Mouse (Mus musculus): Measurements from ENCODE around the gene Fzd9. TPM values are rescaled to one million over a fixed set of nuclear protein-coding genes. Genes with fewer than 3 reads are reported as not detected.

Gene Fzd9
- 1 to 10 TPM; 4.5 to 5.0 TPM for total RNA-seq (2021)
- long read RNA-seq, experiment 1, transcript Fzd9-201 (1 exons, 2,293 nt) = major isoform, 8 of 8 reads
- long read RNA-seq, experiment 1, partial matches to known transcripts = 0 of 8 reads
- long read RNA-seq, experiment 1, other reads (novel, unspliced or antisense) = 0 of 8 reads
- long read RNA-seq, experiment 2, transcript Fzd9-201 (1 exons, 2,293 nt) = major isoform, 12 of 12 reads
- long read RNA-seq, experiment 2, partial matches to known transcripts = 0 of 12 reads
- long read RNA-seq, experiment 2, other reads (novel, unspliced or antisense) = 0 of 12 reads

DNA sequence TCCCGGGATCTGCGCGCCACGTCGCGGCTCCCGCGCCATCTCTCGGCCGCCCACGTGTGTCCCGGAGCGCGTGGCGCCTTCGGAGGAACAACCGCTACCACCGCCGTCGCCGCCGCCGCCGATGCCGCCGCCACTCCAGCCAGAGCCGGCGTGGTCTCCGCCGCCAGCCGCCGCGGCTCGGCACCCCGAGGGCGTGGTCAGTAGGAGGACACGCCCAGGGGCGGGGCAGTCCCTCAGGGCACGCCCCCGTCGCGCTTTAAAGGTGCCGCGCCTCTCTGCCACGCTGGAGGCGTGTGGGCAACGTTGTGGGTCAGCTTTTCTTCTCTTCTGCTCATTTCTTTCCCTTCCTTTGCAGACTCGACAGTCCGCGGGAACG, at the start of gene Fzd9:
TSS of gene Fzd9 (minus strand) at position 152 of the 376 bp plus-strand sequence.
- DNase-seq (ENCODE audit: low spot score in 2 of 2) = peak; percentile 75 to 78
- H3K4me3 ChIP-seq = peak within 1 kb of the TSS; percentile 58
- H3K27ac ChIP-seq = no peak within 1 kb of the TSS
- peak; percentile 18 for TF ChIP-seq CTCF (conservative IDR thresholded peaks at IDR 0.05)

- TF ChIP-seq CTCF (conservative IDR thresholded peaks at IDR 0.05) = no peak
- Histone ChIP-seq H3K4me3 (no peak overlapping the region), H3K27ac (no peak overlapping the region)
- no peak for DNase-seq (ENCODE audit: low spot score in 2 of 2)
These were observed 41.0 kb upstream of the Fzd9 start for GRCm38 (mm10) chr5:135292001-135292400.

DNA sequence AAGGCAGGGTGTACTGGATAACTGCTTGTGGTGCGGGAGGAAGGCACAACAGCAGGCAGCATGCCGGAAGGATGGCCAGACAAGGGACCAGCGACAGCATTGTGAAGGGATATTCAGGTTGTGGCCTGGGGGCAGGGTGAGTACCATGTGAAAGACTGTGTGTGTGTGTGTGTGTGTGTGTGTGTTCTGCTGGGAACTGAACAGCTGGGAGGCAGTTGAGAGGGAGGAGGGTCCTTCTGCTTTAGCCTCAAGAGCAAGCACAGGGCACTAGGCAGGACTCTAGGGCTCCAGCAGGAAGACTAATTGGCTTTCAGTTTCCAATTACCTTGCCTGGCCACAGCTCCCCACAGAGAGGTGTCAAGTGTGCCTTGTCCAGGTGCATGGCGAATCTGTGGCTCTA, 40.2 kb upstream of the Fzd9 start:
- DNase-seq (ENCODE audit: low spot score in 2 of 2) = no peak
- no peak for TF ChIP-seq CTCF (conservative IDR thresholded peaks at IDR 0.05)

DNA sequence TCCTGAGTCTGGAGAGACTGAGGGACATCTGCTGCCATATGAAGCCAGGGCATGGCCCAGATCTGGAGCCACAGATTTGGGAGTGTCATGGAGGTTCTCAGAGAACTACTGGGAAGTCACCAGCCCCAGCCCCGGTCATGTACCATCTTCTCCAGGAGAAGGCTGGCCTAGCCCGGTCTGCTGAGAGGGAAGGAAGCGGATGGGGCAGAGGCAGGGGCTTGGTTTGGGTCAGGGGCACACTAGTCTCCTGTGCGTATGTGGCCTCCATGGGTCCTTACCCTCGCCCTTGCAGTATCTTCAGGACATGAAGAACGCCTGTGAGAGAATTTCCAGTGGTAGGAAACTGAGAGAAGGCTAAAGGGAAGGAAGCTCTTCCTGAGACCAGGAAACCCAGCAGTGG, 39.7 kb upstream of the Fzd9 start:
- DNase-seq (ENCODE audit: low spot score in 2 of 2) = no peak
- TF ChIP-seq CTCF (conservative IDR thresholded peaks at IDR 0.05) = no peak

More for the DNA sequence above, 40.2 kb upstream of the Fzd9 start:
- no peak overlapping the region for H3K27ac ChIP-seq
- no peak overlapping the region for H3K4me3 ChIP-seq

DNA sequence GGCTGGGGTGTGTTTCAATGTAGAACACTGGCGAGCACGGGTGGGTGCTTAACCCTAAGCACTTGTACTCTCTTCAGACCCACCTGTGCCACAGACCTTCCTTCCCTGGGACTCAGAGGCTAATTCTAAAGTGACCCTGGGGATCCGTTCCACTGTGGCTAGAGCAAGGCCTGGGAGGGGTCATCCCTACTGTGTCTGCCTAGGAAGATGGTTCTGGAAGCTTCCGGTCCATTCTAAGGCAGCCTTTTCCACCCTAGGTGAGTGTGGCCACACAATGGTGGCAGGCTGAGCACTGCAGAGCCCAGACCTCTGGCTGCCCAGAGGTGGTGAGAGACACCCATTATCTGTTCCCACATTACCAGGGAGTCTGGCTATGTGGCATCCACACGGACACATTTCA, 35.9 kb upstream of the Fzd9 start:
- Histone ChIP-seq H3K4me3 (no peak overlapping the region), H3K27ac (no peak overlapping the region)
- no peak for TF ChIP-seq CTCF (conservative IDR thresholded peaks at IDR 0.05)
- DNase-seq (ENCODE audit: low spot score in 2 of 2) = no peak

More for the DNA sequence above, 39.7 kb upstream of the Fzd9 start:
- no peak overlapping the region for H3K27ac ChIP-seq
- no peak overlapping the region for H3K4me3 ChIP-seq

GRCm38 (mm10) chr5:135286185-135286584, 35.2 kb upstream of the Fzd9 start:
- peak; percentile 73 to 89 for DNase-seq (ENCODE audit: low spot score in 2 of 2)
- Histone ChIP-seq H3K27ac (no peak overlapping the region), H3K4me3 (no peak overlapping the region)
- peak; percentile 95 for TF ChIP-seq CTCF (conservative IDR thresholded peaks at IDR 0.05)

GRCm38 (mm10) chr5:135285211-135285610, 34.2 kb upstream of the Fzd9 start:
- TF ChIP-seq CTCF (conservative IDR thresholded peaks at IDR 0.05) = no peak
- no peak for DNase-seq (ENCODE audit: low spot score in 2 of 2)
- Histone ChIP-seq H3K27ac (no peak overlapping the region), H3K4me3 (no peak overlapping the region)

DNA sequence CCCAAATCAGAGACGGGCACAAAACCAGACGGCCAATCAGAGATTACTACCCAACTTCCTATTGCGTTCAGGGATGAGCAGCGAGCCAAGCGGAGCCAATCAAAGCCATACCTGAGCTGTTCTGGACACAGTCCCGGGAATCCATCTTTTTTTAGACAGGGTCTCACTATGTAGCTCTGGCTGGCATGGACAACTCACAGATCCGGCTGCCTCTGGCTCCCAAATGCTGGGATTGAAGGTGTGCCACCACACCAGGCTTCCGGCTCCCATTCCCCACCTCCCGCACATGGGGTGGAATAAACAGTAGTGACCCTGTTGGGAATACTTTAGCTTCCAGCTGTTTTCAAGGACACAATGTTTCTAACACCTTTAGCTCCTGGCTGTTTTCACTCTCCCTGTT, 29.2 kb upstream of the Fzd9 start:
- no peak for DNase-seq (ENCODE audit: low spot score in 2 of 2)
- no peak for TF ChIP-seq CTCF (conservative IDR thresholded peaks at IDR 0.05)
- H3K4me3 ChIP-seq = no peak overlapping the region
- H3K27ac ChIP-seq = no peak overlapping the region

- no peak for DNase-seq (ENCODE audit: low spot score in 2 of 2)
- no peak overlapping the region for H3K27ac ChIP-seq
- no peak overlapping the region for H3K4me3 ChIP-seq
- no peak for TF ChIP-seq CTCF (conservative IDR thresholded peaks at IDR 0.05)
These were observed 25.6 kb upstream of the Fzd9 start for GRCm38 (mm10) chr5:135276597-135276996.

DNA sequence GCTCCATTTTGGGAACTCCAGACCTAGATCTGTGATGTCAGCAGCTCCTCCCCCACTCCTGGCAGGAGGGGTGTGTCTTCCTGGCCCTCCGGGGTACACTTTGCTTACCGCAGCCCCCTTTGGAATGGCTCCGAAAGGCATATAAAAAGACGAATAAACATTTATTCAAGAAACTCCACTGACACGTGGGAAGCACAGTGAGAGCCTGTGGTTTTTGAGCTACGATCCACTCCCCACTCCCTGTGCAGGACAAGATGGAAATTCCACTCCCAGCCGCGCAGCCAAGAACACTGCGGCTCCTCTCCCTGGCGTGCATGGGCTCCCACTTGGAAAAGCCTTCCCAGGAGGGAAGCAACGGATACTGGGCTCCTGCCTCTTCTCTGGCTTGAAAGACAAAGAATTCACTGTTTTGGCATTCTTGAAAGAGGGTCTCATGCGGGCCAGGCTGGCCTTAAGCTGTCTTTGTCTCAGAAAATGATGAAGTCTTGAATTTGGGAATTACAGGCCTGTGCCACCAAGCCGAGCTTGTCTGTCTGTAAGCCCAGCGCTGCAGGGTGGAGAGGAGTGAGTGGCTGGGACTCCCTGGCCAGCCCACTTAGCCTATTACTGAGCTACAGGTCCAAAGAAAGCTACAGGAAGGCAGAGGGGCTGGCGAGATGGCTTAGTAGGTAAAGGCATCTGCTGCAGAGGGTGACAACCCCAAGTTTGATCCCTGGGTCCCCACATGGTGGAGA, 23.8 kb upstream of the Fzd9 start:
- Histone ChIP-seq H3K4me3 (no peak overlapping the region), H3K27ac (peak overlapping the region; percentile 37; the same call in 1 of the 2 replicates)
- DNase-seq (ENCODE audit: low spot score in 2 of 2) = no peak
- no peak for TF ChIP-seq CTCF (conservative IDR thresholded peaks at IDR 0.05)

DNA sequence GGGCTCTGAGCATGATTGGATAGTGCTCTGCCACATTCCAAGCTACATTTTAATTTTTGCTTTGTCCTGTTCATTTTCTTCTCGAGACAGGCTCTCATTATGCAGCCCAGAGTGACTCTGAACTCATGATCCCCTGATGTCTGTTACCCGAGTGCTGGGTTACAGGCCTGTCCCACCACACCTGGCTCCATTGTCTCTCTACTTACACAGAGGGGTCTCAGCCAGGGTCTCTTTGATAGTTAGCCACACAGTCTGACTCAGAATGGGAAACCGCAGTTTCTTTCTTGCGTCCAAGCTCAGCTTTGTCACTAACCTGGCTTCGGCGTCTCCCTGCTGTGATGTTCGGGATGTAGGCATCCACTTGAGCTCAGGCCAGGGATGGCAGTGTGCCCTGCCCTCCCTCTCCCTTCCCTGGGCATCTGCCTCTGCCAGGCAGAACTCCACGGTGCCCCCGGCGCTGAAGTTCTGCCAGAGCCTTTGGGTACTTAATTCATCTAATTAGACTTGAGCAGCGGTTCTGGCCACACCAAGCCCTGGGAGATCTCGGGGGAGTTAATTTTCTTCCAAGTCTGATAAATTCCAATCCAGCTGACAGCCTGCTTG, 20.6 kb upstream of the Fzd9 start:
- H3K27ac ChIP-seq = no peak overlapping the region

GRCm38 (mm10) chr5:135270361-135270760, 19.3 kb upstream of the Fzd9 start:
- no peak for TF ChIP-seq CTCF (conservative IDR thresholded peaks at IDR 0.05)

More for the DNA sequence above, 20.6 kb upstream of the Fzd9 start:
- TF ChIP-seq CTCF (conservative IDR thresholded peaks at IDR 0.05) = no peak
- H3K4me3 ChIP-seq = no peak overlapping the region
- DNase-seq (ENCODE audit: low spot score in 2 of 2) = peak; percentile 48 to 57

GRCm38 (mm10) chr5:135269451-135269850, 18.4 kb upstream of the Fzd9 start:
- Histone ChIP-seq H3K4me3 (no peak overlapping the region), H3K27ac (no peak overlapping the region)
- no peak for DNase-seq (ENCODE audit: low spot score in 2 of 2)
- TF ChIP-seq CTCF (conservative IDR thresholded peaks at IDR 0.05) = no peak

More at GRCm38 (mm10) chr5:135270361-135270760, 19.3 kb upstream of the Fzd9 start:
- no peak overlapping the region for H3K4me3 ChIP-seq
- DNase-seq (ENCODE audit: low spot score in 2 of 2) = no peak
- H3K27ac ChIP-seq = no peak overlapping the region

Measured in layer of hippocampus, adult 2 months (tissue).